Comparison of ENCODE assay signal across 10 mouse cellular contexts in the genomic region with DNA sequence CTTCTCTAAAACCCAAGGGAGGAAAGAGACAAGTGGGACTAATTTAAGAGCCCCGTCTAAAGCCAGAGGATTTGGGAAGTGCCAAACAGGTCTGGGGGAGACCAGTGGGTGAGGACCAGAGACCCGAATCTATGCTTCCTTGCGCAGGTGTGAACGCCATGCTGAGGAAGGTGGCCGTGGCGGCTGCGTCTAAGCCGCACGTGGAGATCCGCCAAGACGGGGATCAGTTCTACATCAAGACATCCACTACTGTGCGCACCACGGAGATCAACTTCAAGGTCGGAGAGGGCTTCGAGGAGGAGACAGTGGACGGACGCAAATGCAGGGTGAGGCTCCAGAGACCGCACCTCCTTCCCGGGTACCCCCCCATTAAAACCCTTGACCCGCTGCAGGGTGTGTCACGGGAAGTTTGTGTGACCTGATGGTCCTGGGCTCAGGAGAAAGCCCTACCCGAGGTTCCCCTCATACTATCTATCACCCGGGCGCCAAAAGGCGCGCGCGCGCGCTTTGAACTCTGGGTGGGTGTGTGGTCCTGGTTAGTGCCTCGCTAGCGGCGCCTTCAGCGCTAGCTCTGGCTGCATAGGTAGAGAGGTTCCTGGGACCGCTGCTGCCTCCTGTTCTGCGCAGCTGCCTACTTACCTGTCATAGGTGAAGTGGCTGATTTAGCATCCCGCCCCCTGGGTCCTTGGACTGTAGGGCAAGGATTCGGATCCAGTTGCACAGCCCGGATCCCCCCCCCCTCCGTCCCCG. TPM values are rescaled to one million over a fixed set of nuclear protein-coding genes. Genes with fewer than 3 reads are reported as not detected.
DNase-seq lines count a peak whose midpoint lies in the region; ATAC-seq lines count a peak whose summit lies in the region.
"Had no signal": no experiment of that assay in that cellular context is flagged by ENCODE, and none has a peak within 500 bp of the region (broad histone marks: within the 10 kb centered on the region; RNA-seq: fewer than 3 reads in every experiment).

No protein-coding gene starts in this region.

- peak overlapping the region; percentile 73 for H3K4me2 ChIP-seq in heart, embryonic 15.5 days
- H3K4me2 ChIP-seq in hindbrain, embryonic 16.5 days (ENCODE audit: low read length) = peak overlapping the region; percentile 80
- H3K4me2 ChIP-seq in neural tube, embryonic 11.5 days (ENCODE audit: low read depth) = peak overlapping the region; percentile 69

- H3K27me3 ChIP-seq in heart, embryonic 15.5 days = peaks cover 90% of the 10 kb centered on the region
- H3K27me3 ChIP-seq in hindbrain, embryonic 16.5 days (replicated peaks; ENCODE audit: control insufficient read depth, insufficient read depth, low read length) = peaks cover 18% of the 10 kb centered on the region
- H3K27me3 ChIP-seq in neural tube, embryonic 11.5 days (ENCODE audit: control insufficient read depth, insufficient read depth, low read length) = peaks cover 24% of the 10 kb centered on the region

- H3K36me3 ChIP-seq in heart, embryonic 15.5 days = no peaks in the 10 kb centered on the region
- no peaks in the 10 kb centered on the region for H3K36me3 ChIP-seq in hindbrain, embryonic 16.5 days (ENCODE audit: control insufficient read depth, insufficient read depth, low read length)
- H3K36me3 ChIP-seq in neural tube, embryonic 11.5 days (ENCODE audit: control insufficient read depth, insufficient read depth, low read length) = no peaks in the 10 kb centered on the region

- WGBS in heart, embryonic 15.5 days = under 1% methylated on average over 41 of the region's 41 CpGs
- under 1% methylated on average over 41 of the region's 41 CpGs for WGBS in hindbrain, embryonic 16.5 days
- under 1% methylated on average over 41 of the region's 41 CpGs for WGBS in neural tube, embryonic 11.5 days

- H3K9me3 ChIP-seq in heart, embryonic 15.5 days (replicated peaks) = no peaks in the 10 kb centered on the region
- H3K9me3 ChIP-seq in hindbrain, embryonic 16.5 days (ENCODE audit: control insufficient read depth, low read length) = no peaks in the 10 kb centered on the region
- no peaks in the 10 kb centered on the region for H3K9me3 ChIP-seq in neural tube, embryonic 11.5 days (ENCODE audit: control insufficient read depth, low read length)

- peak overlapping the region; percentile 44 for H3K4me3 ChIP-seq in heart, embryonic 15.5 days
- H3K4me3 ChIP-seq in hindbrain, embryonic 16.5 days (ENCODE audit: low read length) = peak overlapping the region; percentile 49
- peak overlapping the region; percentile 41 for H3K4me3 ChIP-seq in neural tube, embryonic 11.5 days (ENCODE audit: low read depth, low read length)

- H3K9ac ChIP-seq in heart, embryonic 15.5 days = no peak overlapping the region
- H3K9ac ChIP-seq in hindbrain, embryonic 16.5 days (ENCODE audit: low read depth, low read length) = peak overlapping the region; percentile 61
- peak overlapping the region; percentile 53 for H3K9ac ChIP-seq in neural tube, embryonic 11.5 days (ENCODE audit: low read length)

- ATAC-seq in heart, embryonic 15.5 days (replicated peaks; ENCODE audit: insufficient number of reproducible peaks, insufficient read depth, low FRiP score, low read depth) = no peak
- ATAC-seq in hindbrain, embryonic 16.5 days = peak; percentile 46; the same call in 1 of the 2 replicates
- ATAC-seq in neural tube, embryonic 11.5 days (ENCODE audit: insufficient read depth, low FRiP score, low TSS enrichment) = no peak

- peaks cover 16% of the 10 kb centered on the region for H3K4me1 ChIP-seq in heart, embryonic 15.5 days (replicated peaks)
- H3K4me1 ChIP-seq in hindbrain, embryonic 16.5 days (ENCODE audit: control insufficient read depth, insufficient read depth, low read depth, low read length) = peaks cover 24% of the 10 kb centered on the region
- H3K4me1 ChIP-seq in neural tube, embryonic 11.5 days (ENCODE audit: control insufficient read depth, insufficient read depth, low read length) = peaks cover 26% of the 10 kb centered on the region

- no peak overlapping the region for H3K27ac ChIP-seq in heart, embryonic 15.5 days
- H3K27ac ChIP-seq in hindbrain, embryonic 16.5 days (ENCODE audit: low read depth, low read length) = no peak overlapping the region
- H3K27ac ChIP-seq in neural tube, embryonic 11.5 days (ENCODE audit: low read depth, low read length) = no peak overlapping the region

- DNase-seq in heart, adult 18-20 months = no peak
- peak; percentile 38 for DNase-seq in embryo, embryonic 10 days (ENCODE audit: low spot score)
- DNase-seq in neural tube, embryonic 11.5 days (ENCODE audit: low spot score) = peak; percentile 63
- DNase-seq in left cerebral cortex, adult 18-20 months (ENCODE audit: low spot score in 2 of 2) = no peak
- DNase-seq in adrenal gland, adult (ENCODE audit: inconsistent age in 2 of 2, low spot score in 1 of 2) = no peak
- DNase-seq in layer of hippocampus, adult 11-12 months (ENCODE audit: low spot score) = no peak
- DNase-seq: cerebellum, postnatal 25 days; lung, postnatal 10 days had no signal

RNA-seq across cellular contexts. Expression of a gene that starts 1.0 kb away (rescaled TPM):
- 9.1 and 23.6 TPM in 2 replicates for polyA plus RNA-seq in heart, embryonic 15.5 days (2015; fragmentation: Nextera tagmentation; extraction: Ambion mirVana)
- total RNA-seq in heart, adult 18-20 months (2021) = not detected
- polyA plus RNA-seq in hindbrain, embryonic 16.5 days (2015; fragmentation: Nextera tagmentation; extraction: Ambion mirVana) = 225 and 236 TPM in 2 replicates
- polyA plus RNA-seq in neural tube, embryonic 11.5 days (2014; fragmentation: Nextera tagmentation; extraction: Ambion mirVana) = 719 and 730 TPM in 2 replicates
- 1 to 10 TPM; 1.8 to 4.8 TPM for total RNA-seq in left cerebral cortex, adult 18-20 months (2021)

RNA-seq across cellular contexts. Expression of a gene that starts 31.2 kb away (rescaled TPM):
- 92.7 and 93.2 TPM in 2 replicates for polyA plus RNA-seq in heart, embryonic 15.5 days (2015; fragmentation: Nextera tagmentation; extraction: Ambion mirVana)
- total RNA-seq in heart, adult 18-20 months (2021) = 10 to 100 TPM; 28.9 to 37.4 TPM
- polyA plus RNA-seq in hindbrain, embryonic 16.5 days (2015; fragmentation: Nextera tagmentation; extraction: Ambion mirVana) = 90.1 and 93.3 TPM in 2 replicates
- 145 and 147 TPM in 2 replicates for polyA plus RNA-seq in neural tube, embryonic 11.5 days (2014; fragmentation: Nextera tagmentation; extraction: Ambion mirVana)
- total RNA-seq in left cerebral cortex, adult 18-20 months (2021) = 10 to 100 TPM; 58.9 to 60.0 TPM

Comparison
In these comparisons a context has a peak if more than half of its experiments do, and no peak if none do; other contexts are left out.
1. DNase-seq: peak in embryo, embryonic 10 days (single experiment) and neural tube, embryonic 11.5 days (single experiment); none in heart, adult 18-20 months (0 of 2), left cerebral cortex, adult 18-20 months (0 of 2), adrenal gland, adult (0 of 2) and layer of hippocampus, adult 11-12 months (single experiment).
2. Peak in every context shown above with its lines, with median percentiles within 50 percentile points of each other: H3K4me2 ChIP-seq and H3K4me3 ChIP-seq.